Mouse (Mus musculus): ENCODE results near the gene Gm43517.

DNA sequence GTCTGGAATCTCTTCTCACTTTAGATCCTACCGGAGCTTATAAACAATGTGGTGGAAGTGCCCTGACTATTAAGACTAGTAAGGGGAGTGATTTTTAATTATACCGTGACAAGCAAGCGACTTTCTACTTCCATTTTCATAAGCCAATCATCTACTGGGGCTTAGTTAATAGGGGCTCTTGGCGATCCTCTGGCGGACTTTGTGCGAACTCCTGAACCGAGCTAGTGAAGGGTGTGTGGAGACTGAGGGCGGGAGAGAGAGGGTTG lies 15.8 kb downstream of the Gm43517 start:
- TF ChIP-seq CTCF (IDR thresholded peaks at IDR 0.05; ENCODE audit: low read depth, low read length) (no peak), EP300 (IDR thresholded peaks at IDR 0.05; ENCODE audit: insufficient read depth, low read depth, low read length) (no peak)

Data from ES-Bruce4 (cell line).